Mouse (Mus musculus): Measurements from ENCODE around the gene Ensa.
"Not testable (repeated sequence)": the region's sequence is repeated elsewhere in the genome, so short reads cannot be mapped to it uniquely, and the experiment has no call there.

Gene Ensa

GRCm38 (mm10) chr3:95662724-95663449 is 38.1 kb downstream of the Ensa start:
- no peak for DNase-seq (ENCODE audit: low spot score in 2 of 2)

GRCm38 (mm10) chr3:95663486-95663885 is 38.7 kb downstream of the Ensa start:
- DNase-seq (ENCODE audit: low spot score in 2 of 2) = no peak

- no peak for DNase-seq (ENCODE audit: low spot score in 2 of 2)
Measured at GRCm38 (mm10) chr3:95663969-95664608, 39.3 kb downstream of the Ensa start.

- DNase-seq (ENCODE audit: low spot score in 2 of 2) = no peak
Measured at GRCm38 (mm10) chr3:95664940-95665352, 40.2 kb downstream of the Ensa start.

- DNase-seq (ENCODE audit: low spot score in 2 of 2) = no peak
Measured at GRCm38 (mm10) chr3:95666124-95666844, 41.5 kb downstream of the Ensa start.

- DNase-seq (ENCODE audit: low spot score in 2 of 2) = no peak
Measured at GRCm38 (mm10) chr3:95667521-95667920, 42.7 kb downstream of the Ensa start.

- DNase-seq (ENCODE audit: low spot score in 2 of 2) = no peak
Measured at GRCm38 (mm10) chr3:95668026-95668425, 43.2 kb downstream of the Ensa start.

- DNase-seq (ENCODE audit: low spot score in 2 of 2) = no peak
Measured at GRCm38 (mm10) chr3:95668589-95669308, 44.0 kb downstream of the Ensa start.

GRCm38 (mm10) chr3:95669309-95669665 is 44.5 kb downstream of the Ensa start:
- DNase-seq (ENCODE audit: low spot score in 2 of 2) = no peak

GRCm38 (mm10) chr3:95670419-95670818 is 45.6 kb downstream of the Ensa start:
- not testable (repeated sequence) for DNase-seq (ENCODE audit: low spot score in 2 of 2)

GRCm38 (mm10) chr3:95671201-95671600 is 46.4 kb downstream of the Ensa start:
- DNase-seq (ENCODE audit: low spot score in 2 of 2) = no peak

- no peak for DNase-seq (ENCODE audit: low spot score in 2 of 2)
Measured at GRCm38 (mm10) chr3:95672461-95672860, 47.7 kb downstream of the Ensa start.

- no peak for DNase-seq (ENCODE audit: low spot score in 2 of 2)
Measured at GRCm38 (mm10) chr3:95672861-95673706, 48.3 kb downstream of the Ensa start.

GRCm38 (mm10) chr3:95673707-95674211 is 49.0 kb downstream of the Ensa start:
- no peak for DNase-seq (ENCODE audit: low spot score in 2 of 2)

- DNase-seq (ENCODE audit: low spot score in 2 of 2) = no peak
Measured at GRCm38 (mm10) chr3:95674236-95674635, 49.4 kb downstream of the Ensa start.

GRCm38 (mm10) chr3:95674812-95675211 is 50.0 kb downstream of the Ensa start:
- no peak for DNase-seq (ENCODE audit: low spot score in 2 of 2)

- DNase-seq (ENCODE audit: low spot score in 2 of 2) = peak; percentile 46 to 61
Measured at GRCm38 (mm10) chr3:95675301-95676092, 50.7 kb downstream of the Ensa start.

- DNase-seq (ENCODE audit: low spot score in 2 of 2) = peak in 1 of 2 experiments; percentile 55
Measured at GRCm38 (mm10) chr3:95676745-95677419, 52.1 kb downstream of the Ensa start.

- DNase-seq (ENCODE audit: low spot score in 2 of 2) = no peak
Measured at GRCm38 (mm10) chr3:95677420-95678090, 52.8 kb downstream of the Ensa start.

Data from cerebellum, postnatal 4 days (tissue).